Mouse (Mus musculus): Measurements from ENCODE around the gene Ramp1. TPM values are rescaled to one million over a fixed set of nuclear protein-coding genes. Genes with fewer than 3 reads are reported as not detected.

Ramp1 gene
- total RNA-seq, 1 experiment from 2014 or later: 10.1 TPM

Other genes with a start within 250 kb of the Ramp1 start
- not detected in 2 replicates for gene Prlh, start 226.7 kb upstream of the Ramp1 start, total RNA-seq (2017)
- gene Rab17, start 210.2 kb upstream of the Ramp1 start, total RNA-seq (2017): not detected in 2 replicates
- gene Lrrfip1, start 181.1 kb upstream of the Ramp1 start, total RNA-seq (2017): 247 and 262 TPM in 2 replicates
- gene Rbm44, start 34.7 kb upstream of the Ramp1 start, total RNA-seq (2017): 1.5 TPM in 1 of 2 replicates, not detected in the other
- 34.9 and 42.0 TPM in 2 replicates for gene Ube2f, start 70.5 kb downstream of the Ramp1 start, total RNA-seq (2017)
- gene Scly, start 118.5 kb downstream of the Ramp1 start, total RNA-seq (2017): 19.5 and 21.2 TPM in 2 replicates
- 0.12 TPM in 2 replicates for gene Espnl, start 142.3 kb downstream of the Ramp1 start, total RNA-seq (2017)
- 0.12 TPM in 1 of 2 replicates, not detected in the other for gene Klhl30, start 171.2 kb downstream of the Ramp1 start, total RNA-seq (2017)
- not detected in 2 replicates for gene Erfe, start 186.6 kb downstream of the Ramp1 start, total RNA-seq (2017)
- gene Ilkap, start 219.0 kb downstream of the Ramp1 start, total RNA-seq (2017): 140 and 154 TPM in 2 replicates
- 19.1 and 25.7 TPM in 2 replicates for gene Hes6, start 234.2 kb downstream of the Ramp1 start, total RNA-seq (2017)